Mouse (Mus musculus) erythroblast, adult 5-6 weeks (primary cell): ENCODE results near the gene Txn2. TPM values are rescaled to one million over a fixed set of nuclear protein-coding genes. Genes with fewer than 3 reads are reported as not detected.

ENCODE experiments used
- ATAC-seq: replicated peaks from 2 replicates; pipeline ENCODE4 v1.8.0; 2016; ENCODE audit warnings: moderate number of reproducible peaks, mild to moderate bottlenecking, moderate TSS enrichment, inconsistent platforms; ENCODE audit not compliant: poor library complexity, low FRiP score, severe bottlenecking
- total RNA-seq, 2 experiments: library from RNA; stranded (forward) in 1 of 2; stranded (reverse) in 1 of 2; fragments of 150-400 nt in 1 of 2; fragments of 200-764, 138-1000 nt in 1 of 2; gene quantifications; 2 replicates each; pipeline versions ENCODE4 v1.2.3 to v1.2.4; 2015 to 2017; ENCODE audit warnings: low replicate concordance in 2 of 2

Txn2 gene
- total RNA-seq, 2 experiments from 2014 or later, result 16.9 to 67.4 TPM

DNA sequence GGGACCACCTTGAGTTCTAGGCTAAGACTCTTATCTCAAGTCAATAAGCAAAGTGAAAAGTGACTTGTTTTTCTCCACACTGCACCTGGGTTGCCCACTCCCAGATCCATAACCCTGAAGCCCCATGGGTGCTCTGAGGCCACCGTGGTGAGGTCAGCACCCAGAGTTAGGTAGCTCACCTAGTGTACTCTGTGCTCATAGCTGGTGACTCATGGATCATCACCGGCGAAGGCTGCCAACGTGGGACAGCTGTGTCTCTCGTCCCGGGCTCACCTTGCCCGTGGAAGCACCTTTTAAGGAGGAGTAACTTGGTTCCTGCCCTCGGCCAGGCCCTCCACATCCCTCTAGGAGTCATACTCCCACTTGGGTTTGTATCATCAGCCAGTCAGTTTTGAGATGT, 15.8 kb downstream of the Txn2 start:
- ATAC-seq, result no peak

- ATAC-seq, result no peak
Measured at GRCm38 (mm10) chr15:77912585-77912984, 16.2 kb downstream of the Txn2 start.

DNA sequence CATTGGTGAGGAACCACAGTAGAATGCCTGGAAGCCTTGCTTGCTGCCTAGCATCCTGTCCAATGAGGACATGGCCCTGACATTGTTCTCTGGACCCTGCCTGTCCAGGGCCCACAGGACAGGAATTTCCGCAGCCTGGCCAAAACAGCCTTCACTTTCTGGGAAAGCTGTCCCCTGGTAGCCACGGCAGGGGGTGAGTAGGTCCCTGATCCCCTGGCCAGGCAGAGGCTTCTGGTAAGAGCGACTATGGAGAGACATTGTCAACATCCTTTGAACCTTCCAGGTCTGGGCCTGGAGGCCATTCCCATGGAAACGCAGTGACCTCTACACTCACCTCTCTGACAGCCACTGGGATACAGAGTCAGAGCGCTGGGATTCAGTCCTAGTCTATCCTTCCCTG, 16.8 kb downstream of the Txn2 start:
- ATAC-seq, result no peak

- ATAC-seq, result no peak
Measured at GRCm38 (mm10) chr15:77911065-77911464, 17.7 kb downstream of the Txn2 start.

- no peak for ATAC-seq
Measured at GRCm38 (mm10) chr15:77907646-77908518, 20.9 kb downstream of the Txn2 start.

- ATAC-seq, result no peak
Measured at GRCm38 (mm10) chr15:77906545-77906944, 22.3 kb downstream of the Txn2 start.

GRCm38 (mm10) chr15:77906081-77906480, 22.7 kb downstream of the Txn2 start:
- no peak for ATAC-seq

DNA sequence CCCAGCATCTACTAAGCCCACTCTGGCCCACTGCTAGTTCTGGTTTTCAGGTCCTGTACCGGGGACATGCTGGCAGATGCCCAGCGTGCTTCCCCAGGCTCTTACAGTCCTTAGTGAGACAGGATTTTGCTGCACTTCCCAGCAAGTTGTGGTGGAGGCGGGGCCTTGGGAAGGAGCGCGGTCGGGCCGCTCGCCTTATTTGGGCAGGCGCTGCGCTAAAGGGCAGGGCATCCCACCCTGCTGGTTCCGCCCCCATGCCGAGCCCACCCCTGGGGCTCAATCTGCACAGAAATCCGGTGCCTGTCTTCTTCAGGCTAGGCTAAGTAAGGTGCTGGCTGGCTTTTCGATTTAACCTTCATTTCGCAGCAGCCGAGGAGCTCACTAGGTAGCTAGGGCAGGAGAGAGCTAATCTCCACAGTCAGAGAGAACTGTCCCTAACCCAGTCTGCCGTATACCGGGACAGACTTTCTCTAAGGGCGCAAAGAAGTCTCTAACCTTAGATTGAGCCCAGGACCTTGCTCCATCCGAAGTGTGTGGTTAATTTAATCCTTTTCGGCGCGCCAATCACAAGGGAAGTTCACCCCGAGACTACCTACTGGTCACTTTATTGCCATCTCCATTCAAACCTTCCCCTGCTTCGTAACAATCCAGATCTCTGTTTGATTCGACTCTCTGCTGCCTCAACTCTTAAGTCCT, 23.4 kb downstream of the Txn2 start:
- no peak for ATAC-seq

- ATAC-seq, result no peak
Measured at GRCm38 (mm10) chr15:77904363-77904892, 24.4 kb downstream of the Txn2 start.

DNA sequence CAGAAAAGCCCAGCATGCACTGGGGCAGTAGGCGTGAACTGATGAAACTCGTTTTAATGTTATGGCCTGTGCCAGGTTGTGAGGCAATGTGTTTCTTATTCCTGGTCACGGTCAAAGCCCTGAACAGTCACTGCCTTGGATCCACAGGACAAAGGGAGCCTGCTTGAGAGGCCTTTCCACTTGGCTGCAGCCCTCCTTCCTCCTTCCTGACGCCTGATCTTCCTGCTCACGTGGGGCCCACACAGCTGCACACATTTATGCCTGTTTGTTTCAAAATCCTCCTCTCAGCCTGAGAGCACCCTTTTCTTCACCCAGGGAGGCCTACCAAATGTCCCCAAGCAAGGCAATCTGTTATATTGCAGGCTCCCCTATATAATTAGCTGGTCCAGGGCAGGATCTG, 25.6 kb downstream of the Txn2 start:
- no peak for ATAC-seq

DNA sequence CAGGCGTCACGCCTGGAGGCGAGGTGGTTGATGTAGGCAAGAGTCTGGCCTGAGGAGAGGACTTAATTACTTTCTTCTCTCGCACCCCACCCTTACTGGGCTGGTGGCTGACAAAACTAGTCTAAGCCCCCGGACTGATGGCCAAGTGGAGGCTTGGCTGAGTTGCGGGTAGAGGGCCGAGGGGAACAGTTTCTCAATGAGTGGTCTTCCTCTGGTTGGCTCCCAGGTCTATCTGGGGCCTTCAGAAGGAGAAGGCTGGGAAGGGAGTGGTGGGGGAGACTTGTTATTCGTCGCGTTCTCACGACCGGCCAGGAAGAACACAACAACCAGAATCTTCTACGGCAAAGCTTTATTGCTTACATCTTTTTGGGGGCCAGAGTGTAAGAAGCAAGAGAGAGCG, 33.9 kb downstream of the Txn2 start:
- peak; percentile 52; the same call in 1 of the 2 replicates for ATAC-seq

- ATAC-seq, result no peak
Measured at GRCm38 (mm10) chr15:77893292-77893691, 35.5 kb downstream of the Txn2 start.

DNA sequence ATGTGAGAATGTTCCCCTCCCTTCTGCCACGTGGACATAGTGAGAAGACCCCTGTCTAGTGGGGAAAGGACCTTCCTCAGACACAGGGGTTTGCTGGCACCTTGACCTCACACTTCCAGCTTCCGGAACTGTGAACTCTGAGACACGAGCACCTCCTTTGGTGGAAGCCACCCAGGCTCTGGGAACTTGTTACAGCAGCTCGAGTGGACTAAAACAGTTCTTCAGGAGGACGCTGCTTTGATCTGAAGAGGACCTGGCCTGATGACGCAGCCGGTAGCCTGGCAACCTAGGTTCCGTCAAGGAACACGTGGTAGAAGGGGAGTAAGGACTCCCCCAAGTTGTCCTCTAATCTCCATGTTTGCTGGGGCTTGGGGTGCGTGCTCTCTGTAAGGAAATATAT, 36.4 kb downstream of the Txn2 start:
- ATAC-seq, result no peak

- ATAC-seq, result no peak
Measured at GRCm38 (mm10) chr15:77891766-77892165, 37.0 kb downstream of the Txn2 start.

DNA sequence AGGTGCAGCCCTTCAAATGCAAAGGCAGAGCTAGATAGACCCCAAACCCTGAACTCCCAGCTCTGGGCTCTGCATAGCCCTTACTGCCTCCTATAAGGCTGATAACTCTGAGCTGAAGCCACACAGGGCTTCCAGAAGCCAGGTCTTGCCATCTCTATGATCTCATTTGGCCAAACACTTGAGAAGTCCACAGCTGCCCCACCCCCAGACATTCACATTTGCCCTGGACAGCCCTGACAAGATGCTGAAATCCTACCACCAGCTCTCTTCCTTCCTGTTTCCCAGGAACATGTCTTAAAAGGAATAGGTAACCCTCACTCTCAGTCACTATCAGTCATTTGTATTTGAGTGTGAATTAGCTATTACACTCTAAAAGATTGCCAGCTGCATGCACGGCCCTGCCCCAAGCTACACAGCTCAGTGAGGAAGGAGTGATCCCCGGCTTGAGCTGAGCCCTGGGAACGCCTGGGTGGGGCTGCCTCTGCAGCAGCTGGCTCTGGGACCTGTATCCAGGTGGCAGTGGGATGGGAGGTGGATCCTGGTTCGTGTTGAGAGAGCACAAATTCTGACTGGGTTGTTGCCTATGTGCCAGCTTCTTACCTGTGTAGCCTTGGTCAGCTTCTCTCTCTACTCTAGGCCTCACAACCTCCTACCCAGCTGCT, 38.9 kb downstream of the Txn2 start:
- no peak for ATAC-seq

DNA sequence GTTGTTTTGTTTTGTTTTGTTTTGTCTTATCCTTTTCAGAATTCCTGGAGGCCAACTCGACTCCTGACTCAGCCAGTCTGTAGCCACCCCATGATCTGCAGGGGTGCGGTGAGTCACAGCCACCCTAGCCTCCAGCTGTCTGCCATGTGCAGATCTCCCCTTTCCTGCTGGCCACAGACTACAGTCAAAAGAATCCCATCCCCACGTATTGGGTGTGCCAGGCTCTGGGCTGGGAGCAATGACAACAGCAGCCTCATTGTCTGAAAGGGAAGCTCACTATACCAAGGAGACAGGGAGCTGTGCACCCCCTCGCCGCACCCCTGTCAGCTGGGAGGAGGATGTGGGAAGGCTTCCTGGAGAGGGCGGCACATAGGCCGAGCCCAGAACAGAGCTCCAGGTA, 40.5 kb downstream of the Txn2 start:
- no peak for ATAC-seq

- ATAC-seq, result no peak
Measured at GRCm38 (mm10) chr15:77887093-77887488, 41.7 kb downstream of the Txn2 start.

DNA sequence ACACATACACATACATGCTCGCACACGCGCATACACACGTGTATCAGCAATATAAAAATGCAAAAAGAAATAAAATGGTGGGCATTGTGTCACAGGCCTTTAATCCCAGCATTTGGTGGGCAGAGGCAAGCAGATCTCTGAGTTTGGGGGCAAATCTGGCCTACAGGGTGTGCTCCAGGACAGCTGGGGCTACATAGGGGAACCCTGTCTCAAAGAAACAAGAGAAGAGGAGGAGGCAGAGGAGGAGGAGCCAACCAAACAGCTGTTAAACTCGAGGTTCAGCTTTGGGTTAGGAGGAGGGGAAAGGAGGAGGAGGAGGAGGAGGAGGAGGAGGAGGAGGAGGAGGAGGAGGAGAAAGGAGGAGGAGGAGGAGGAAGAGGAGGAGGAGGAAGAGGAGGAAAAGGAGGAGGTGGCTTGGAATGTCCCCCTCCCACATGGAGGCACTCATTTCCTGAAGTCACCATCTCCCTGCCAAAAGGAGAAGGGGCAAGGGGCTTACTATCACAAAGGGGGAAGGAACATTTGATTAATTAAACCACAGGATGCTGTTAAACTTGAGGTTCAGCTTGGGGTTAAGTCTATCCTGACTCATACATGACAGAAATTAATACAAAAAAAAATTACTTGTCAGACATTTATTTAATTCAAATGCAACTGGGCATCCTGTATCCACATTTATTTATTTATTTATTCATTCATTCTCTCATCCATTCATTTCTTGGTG, 42.3 kb downstream of the Txn2 start:
- ATAC-seq, result no peak

DNA sequence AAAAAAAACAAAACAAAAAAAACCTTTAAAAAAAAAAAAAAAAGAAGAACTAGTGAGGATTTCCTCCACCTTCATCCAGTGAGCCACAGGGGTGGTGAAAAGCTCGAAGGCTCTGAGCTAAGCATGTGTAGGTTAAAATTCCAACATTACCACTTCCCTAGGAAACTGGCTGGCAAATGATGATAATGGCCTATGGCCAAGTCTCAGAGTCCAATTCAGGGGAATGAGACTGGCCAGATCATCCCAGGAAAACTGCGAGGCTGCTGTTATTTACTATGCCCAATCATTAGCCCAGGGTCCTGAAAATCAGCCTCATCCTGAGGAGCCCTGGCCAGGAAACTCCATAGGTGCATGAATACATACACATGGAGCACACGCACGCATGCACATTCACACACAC, 42.9 kb downstream of the Txn2 start:
- ATAC-seq, result no peak

- no peak for ATAC-seq
Measured at GRCm38 (mm10) chr15:77885159-77885558, 43.6 kb downstream of the Txn2 start.
